Mouse (Mus musculus) brown adipose tissue, adult 24 weeks (tissue): ENCODE results near the gene Cables2. TPM values are rescaled to one million over a fixed set of nuclear protein-coding genes. Genes with fewer than 3 reads are reported as not detected.

Source experiments
- H3K27ac ChIP-seq: fragments of 200-500 bp; replicated peaks from 2 replicates; pipeline ENCODE4 v1.5.1; 2012; ENCODE audit warnings: low read depth, mild to moderate bottlenecking, low read length
- H3K4me1 ChIP-seq: fragments of 200-500 bp; 2 replicates; pipeline ENCODE4 v1.6.1; 2012; ENCODE audit warnings: low read length, mixed read lengths; ENCODE audit not compliant: control insufficient read depth, insufficient read depth, insufficient read length
- H3K4me3 ChIP-seq: fragments of 200-500 bp; 2 replicates; pipeline ENCODE4 v1.5.1; 2012; ENCODE audit warnings: low read depth, mild to moderate bottlenecking, low read length, moderate library complexity; ENCODE audit not compliant: insufficient read depth
- polyA plus RNA-seq: library from polyadenylated mRNA; stranded (reverse); fragments of >200 nt; gene quantifications from 2 replicates; pipeline ENCODE4 v1.2.4, GENCODE M21; 2012; ENCODE audit not compliant: missing spikeins, insufficient read depth, insufficient read length

The Cables2 gene
- polyA plus RNA-seq, 1 experiment = 4.6 TPM

GRCm38 (mm10) chr2:180292906-180293305 lies 19.6 kb upstream of the Cables2 start:
- H3K27ac ChIP-seq = no peak overlapping the region
- H3K4me1 ChIP-seq = no peaks in the 10 kb centered on the region
- no peak overlapping the region for H3K4me3 ChIP-seq

GRCm38 (mm10) chr2:180292026-180292425 lies 18.7 kb upstream of the Cables2 start:
- Histone ChIP-seq H3K4me3 (no peak overlapping the region), H3K27ac (no peak overlapping the region), H3K4me1 (no peaks in the 10 kb centered on the region)

GRCm38 (mm10) chr2:180291566-180291965 lies 18.3 kb upstream of the Cables2 start:
- H3K4me1 ChIP-seq = no peaks in the 10 kb centered on the region
- H3K27ac ChIP-seq = no peak overlapping the region
- H3K4me3 ChIP-seq = no peak overlapping the region

- Histone ChIP-seq H3K4me3 (no peak overlapping the region), H3K4me1 (no peaks in the 10 kb centered on the region), H3K27ac (no peak overlapping the region)
Measured at GRCm38 (mm10) chr2:180290503-180290902, 17.2 kb upstream of the Cables2 start.

- H3K4me3 ChIP-seq = no peak within 1 kb of the TSS
- no peak within 1 kb of the TSS for H3K27ac ChIP-seq
- no peaks in the 10 kb centered on the region for H3K4me1 ChIP-seq
Measured at GRCm38 (mm10) chr2:180289440-180290108, 16.3 kb upstream of the Cables2 start, which contains the start of gene Rbbp8nl. Rbbp8nl (minus strand) TSS chr2:180289879.

DNA sequence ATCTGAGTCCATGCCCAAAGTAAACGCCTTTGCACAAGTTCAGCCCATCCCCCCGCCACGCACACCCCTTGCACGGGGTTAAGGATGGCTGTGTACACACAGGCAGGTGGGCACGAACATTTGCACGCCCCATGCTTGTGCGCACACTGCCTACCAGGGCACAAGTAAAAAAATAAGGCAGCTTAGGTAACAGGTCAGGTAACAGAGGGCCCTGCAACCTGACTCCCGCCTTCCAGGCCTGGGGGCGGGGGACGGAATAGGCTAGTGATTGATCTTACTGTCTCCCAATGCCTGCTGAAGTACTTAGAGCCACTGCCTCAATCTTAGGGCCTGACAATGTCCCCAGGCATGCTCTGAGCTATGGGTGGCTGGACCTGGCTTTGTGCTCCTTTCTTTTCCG lies 15.7 kb upstream of the Cables2 start:
- Histone ChIP-seq H3K4me3 (no peak overlapping the region), H3K27ac (no peak overlapping the region), H3K4me1 (no peaks in the 10 kb centered on the region)

GRCm38 (mm10) chr2:180279321-180279720 lies 6.0 kb upstream of the Cables2 start:
- Histone ChIP-seq H3K4me1 (peaks cover 5% of the 10 kb centered on the region; the same call in 1 of the 2 replicates), H3K27ac (no peak overlapping the region), H3K4me3 (no peak overlapping the region)

DNA sequence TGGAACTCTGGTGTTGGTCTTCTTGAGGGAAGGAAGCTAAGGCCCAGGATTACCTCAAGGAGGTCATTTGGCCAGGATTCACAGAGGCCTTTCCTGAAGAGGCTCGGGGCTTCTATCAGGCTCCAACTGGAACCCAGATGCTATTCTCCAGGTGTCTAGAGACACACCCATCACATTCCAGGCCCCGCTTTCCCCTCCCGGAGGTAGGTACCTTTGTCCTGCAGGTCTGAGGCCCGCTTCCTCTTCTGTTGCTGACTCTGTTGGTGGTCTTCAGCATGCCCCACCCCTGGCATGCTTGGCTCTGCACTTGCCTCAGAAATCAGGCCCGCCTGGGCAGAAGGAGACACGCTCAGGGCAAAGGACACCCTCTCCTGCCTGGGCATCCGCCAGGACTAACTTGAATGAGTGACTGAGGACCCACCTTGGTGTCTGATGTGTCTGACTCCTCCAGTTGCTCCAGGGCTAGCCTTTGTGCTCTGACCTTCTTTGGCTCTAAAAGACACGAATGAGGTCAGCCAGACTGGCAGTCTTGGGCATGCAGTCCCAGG lies 4.6 kb upstream of the Cables2 start:
- peaks cover 5% of the 10 kb centered on the region; the same call in 1 of the 2 replicates for H3K4me1 ChIP-seq
- H3K4me3 ChIP-seq = no peak overlapping the region
- H3K27ac ChIP-seq = no peak overlapping the region

DNA sequence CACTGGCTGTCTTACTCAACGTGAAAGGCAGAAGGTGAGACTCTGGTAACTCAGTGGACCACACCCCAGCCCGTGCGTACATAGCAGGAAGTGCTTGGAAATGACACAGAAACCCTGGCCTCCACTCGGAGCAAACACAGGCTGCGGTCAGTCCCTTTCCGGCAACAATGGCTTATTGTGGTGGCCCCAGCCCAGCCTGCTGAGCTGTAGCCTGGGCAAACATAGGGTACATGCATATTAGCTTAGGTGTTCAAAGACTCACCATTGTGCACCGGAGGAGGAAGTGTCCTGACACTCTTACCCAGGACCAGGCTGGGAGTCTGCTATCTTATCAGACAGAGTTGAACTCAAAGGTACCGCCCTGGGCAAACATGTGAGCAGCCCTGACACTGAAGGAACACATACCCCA lies 3.6 kb upstream of the Cables2 start:
- no peak overlapping the region for H3K4me3 ChIP-seq
- H3K27ac ChIP-seq = no peak overlapping the region
- H3K4me1 ChIP-seq = peaks cover 10% of the 10 kb centered on the region

DNA sequence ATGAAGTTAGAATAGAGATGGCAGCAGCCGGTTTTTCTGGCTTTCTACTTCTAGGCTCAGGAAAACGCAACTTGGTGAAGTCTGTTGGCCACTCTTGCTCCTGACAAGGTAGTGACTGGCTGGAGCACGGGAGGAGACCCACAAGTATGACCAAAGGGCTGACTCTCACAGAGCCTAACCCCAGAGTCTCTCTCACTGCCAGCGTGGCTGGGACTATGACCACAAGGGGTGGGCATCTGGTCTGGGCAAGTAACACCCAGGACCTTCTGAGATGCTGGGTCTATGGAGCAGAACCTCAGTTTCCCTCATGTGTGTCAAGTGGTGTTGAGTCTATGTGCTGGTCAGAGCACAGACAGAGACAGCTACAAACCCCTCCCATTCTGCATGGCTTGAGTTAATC lies 3.1 kb upstream of the Cables2 start:
- no peak overlapping the region for H3K4me3 ChIP-seq
- H3K4me1 ChIP-seq = peaks cover 13% of the 10 kb centered on the region
- H3K27ac ChIP-seq = no peak overlapping the region

- no peak overlapping the region for H3K4me3 ChIP-seq
- H3K27ac ChIP-seq = no peak overlapping the region
- peaks cover 13% of the 10 kb centered on the region for H3K4me1 ChIP-seq
Measured at GRCm38 (mm10) chr2:180275836-180276235, 2.5 kb upstream of the Cables2 start.

- no peak overlapping the region for H3K4me3 ChIP-seq
- H3K4me1 ChIP-seq = peaks cover 13% of the 10 kb centered on the region
- H3K27ac ChIP-seq = no peak overlapping the region
Measured at GRCm38 (mm10) chr2:180274523-180274922, 1.2 kb upstream of the Cables2 start.

DNA sequence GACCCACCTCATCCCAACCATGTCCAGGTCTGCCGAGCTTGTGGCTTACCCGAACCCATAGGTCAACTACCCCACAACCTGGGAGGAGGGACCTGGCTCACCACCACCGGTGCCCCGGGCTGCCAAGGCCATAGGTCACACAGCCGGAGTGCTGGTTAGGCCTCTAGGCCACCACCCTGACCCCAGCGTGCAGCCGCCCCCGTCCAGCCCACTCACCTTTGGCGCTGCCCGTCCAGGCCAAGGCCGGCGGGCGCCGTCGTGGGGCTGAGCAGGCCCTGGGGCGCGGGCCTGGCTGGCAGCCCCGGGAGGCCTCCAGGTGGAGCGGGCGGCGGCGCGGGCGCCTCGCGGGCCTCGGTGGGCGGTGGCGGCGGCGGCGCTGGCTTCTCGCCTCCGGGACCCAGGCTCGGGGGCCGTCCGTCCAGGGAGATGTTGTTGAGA lies 393 bp downstream of the Cables2 start:
- Histone ChIP-seq H3K4me3 (peak overlapping the region; percentile 81), H3K27ac (peak overlapping the region; percentile 7), H3K4me1 (peaks cover 15% of the 10 kb centered on the region)

DNA sequence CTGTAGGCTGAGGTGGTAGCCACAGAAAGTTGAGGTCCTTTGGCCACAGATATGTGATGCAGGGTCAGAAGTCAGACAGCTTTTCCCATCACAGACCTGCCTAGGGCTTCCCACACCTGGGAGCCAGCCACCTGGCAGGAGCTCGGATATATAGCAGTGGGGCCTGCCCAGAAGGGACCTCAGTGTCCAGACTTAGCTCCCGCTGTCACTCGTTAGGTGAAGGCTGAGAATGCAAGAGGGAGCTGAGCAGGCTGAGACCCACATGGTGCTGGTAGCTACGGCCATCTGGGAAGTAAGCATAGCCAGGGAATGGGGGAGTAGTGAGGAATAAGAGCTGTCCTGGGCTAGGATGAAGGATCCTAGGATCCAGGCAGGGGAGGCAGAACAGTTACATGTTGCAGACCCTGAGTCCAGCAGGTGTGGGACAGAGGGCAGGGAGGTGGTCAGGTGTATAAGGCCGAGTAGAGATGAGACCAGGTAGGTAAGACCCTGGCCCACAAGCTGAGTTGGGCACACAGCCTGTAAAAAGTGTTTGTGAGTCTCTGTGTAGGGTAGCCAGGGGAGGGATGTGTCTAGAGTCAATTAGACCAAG lies 1.4 kb downstream of the Cables2 start:
- H3K27ac ChIP-seq = no peak overlapping the region
- H3K4me1 ChIP-seq = peaks cover 18% of the 10 kb centered on the region
- peak overlapping the region; percentile 81 for H3K4me3 ChIP-seq

- H3K27ac ChIP-seq = no peak overlapping the region
- peaks cover 14% of the 10 kb centered on the region for H3K4me1 ChIP-seq
- H3K4me3 ChIP-seq = no peak overlapping the region
Measured at GRCm38 (mm10) chr2:180270537-180271255, 2.6 kb downstream of the Cables2 start.
